Mouse (Mus musculus) bone marrow macrophage, adult 2 months (primary cell): Measurements from ENCODE around the gene Sirt4. TPM values are rescaled to one million over a fixed set of nuclear protein-coding genes. Genes with fewer than 3 reads are reported as not detected.
"Not testable (repeated sequence)": the region's sequence is repeated elsewhere in the genome, so short reads cannot be mapped to it uniquely, and the experiment has no call there.

ENCODE experiments used
- H3K27ac ChIP-seq: 2 replicates; pipeline ENCODE4 v1.5.1; 2012; ENCODE audit warnings: low read depth, low read length; ENCODE audit not compliant: insufficient read depth
- H3K4me1 ChIP-seq: 2 replicates; pipeline ENCODE4 v1.6.1; 2012; ENCODE audit warnings: low read length; ENCODE audit not compliant: control insufficient read depth, insufficient read depth
- H3K4me3 ChIP-seq: 2 replicates; pipeline ENCODE4 v1.5.1; 2012; ENCODE audit warnings: mild to moderate bottlenecking, low read length, moderate library complexity; ENCODE audit not compliant: insufficient read depth
- CTCF ChIP-seq: IDR thresholded peaks from 2 replicates; pipeline ENCODE4 v1.5.1; 2012; ENCODE audit warnings: low read depth, mild to moderate bottlenecking, low read length, moderate library complexity
- POLR2A ChIP-seq: IDR thresholded peaks from 2 replicates; pipeline ENCODE4 v1.6.1; 2012; ENCODE audit warnings: mild to moderate bottlenecking, low read depth, low read length, borderline replicate concordance
- polyA plus RNA-seq: library from polyadenylated mRNA; stranded (reverse); fragments of >200 nt; gene quantifications from 2 replicates; pipeline ENCODE4 v1.2.4, GENCODE M21; 2012; ENCODE audit not compliant: missing spikeins, insufficient read depth, insufficient read length

The Sirt4 gene
- polyA plus RNA-seq, 1 experiment: 15.6 TPM

DNA sequence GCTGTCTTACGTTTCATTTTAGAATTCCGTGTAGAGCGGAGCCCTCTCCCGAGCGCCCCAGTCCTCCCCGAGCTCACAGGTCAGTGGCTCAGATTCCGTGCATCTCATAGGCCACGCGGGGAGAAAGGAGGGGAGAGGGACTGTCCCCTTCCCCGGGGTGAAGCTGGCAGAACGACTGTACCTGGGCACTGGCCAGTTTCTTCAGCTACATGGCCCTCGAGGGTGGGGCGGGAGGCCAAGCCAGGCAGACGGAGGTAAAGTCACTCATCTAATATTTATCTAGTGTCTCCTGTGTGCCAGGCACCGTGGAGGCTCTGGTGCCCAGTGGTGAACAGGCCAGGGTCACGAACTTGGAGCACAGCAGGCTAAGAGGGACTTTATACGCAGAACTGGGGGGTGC is 37.4 kb downstream of the Sirt4 start:
- Histone ChIP-seq H3K27ac (no peak overlapping the region), H3K4me3 (no peak overlapping the region), H3K4me1 (no peaks in the 10 kb centered on the region)
- no peak for TF ChIP-seq CTCF

DNA sequence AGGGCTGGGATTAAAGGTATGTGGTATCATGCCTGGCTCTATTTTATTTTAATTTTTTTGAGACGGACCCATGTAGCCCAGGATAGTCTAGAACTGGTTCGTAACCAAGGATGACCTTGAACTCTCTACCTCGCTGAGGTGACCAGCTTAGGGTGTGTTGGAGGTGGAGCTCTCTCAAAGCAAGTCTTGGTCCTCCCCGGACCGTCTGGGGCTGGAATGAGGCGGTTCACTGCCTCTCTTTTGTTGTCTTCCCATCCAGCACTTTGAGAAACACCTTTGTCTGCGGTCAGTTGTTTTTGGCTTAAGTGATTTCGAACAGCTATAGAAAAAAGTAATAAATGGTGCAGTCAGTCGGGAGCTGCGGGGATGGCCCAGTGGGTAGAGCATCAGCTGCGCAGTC is 40.4 kb downstream of the Sirt4 start:
- TF ChIP-seq CTCF: no peak
- Histone ChIP-seq H3K27ac (no peak overlapping the region), H3K4me1 (no peaks in the 10 kb centered on the region), H3K4me3 (no peak overlapping the region)

GRCm38 (mm10) chr5:115442663-115443062 is 41.9 kb downstream of the Sirt4 start:
- 0 out of 2 replicates have a peak, but pooled peaks have one; percentile 15 for TF ChIP-seq CTCF
- not testable (repeated sequence) for H3K4me3 ChIP-seq, H3K4me1 ChIP-seq, H3K27ac ChIP-seq

DNA sequence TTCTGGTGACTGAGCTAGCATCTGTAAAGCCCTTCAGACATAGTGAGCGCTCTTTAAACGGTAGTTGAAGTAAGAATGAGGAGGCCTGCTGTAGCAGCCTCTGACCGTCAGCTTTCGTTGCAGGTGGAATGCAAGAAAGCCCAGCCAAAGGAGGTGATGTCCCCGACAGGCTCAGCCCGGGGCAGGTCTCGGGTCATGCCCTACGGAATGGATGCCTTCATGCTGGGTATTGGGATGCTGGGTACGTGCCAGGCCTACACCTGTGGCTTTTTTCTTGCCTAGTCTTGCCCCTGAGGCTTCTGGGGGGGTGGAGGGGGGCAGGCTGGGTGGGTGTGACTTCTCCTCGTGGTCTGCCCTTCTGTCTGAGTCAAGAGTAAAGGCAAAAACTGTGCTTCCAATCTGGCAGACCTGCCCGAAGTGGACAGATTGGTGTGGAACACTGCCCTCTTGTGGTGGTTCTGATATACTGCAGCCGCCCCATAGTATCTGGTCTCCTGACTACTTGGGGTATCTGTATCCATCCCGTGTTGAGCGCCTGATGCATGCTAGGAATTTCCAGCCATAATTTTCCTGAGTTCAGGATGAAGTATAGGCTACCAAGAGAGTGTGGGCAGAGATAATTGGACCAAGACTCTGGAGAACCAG is 43.2 kb downstream of the Sirt4 start:
- TF ChIP-seq CTCF (peak; percentile 61), POLR2A (no peak)
- no peak overlapping the region for H3K27ac ChIP-seq
- no peak overlapping the region for H3K4me3 ChIP-seq
- no peaks in the 10 kb centered on the region for H3K4me1 ChIP-seq

DNA sequence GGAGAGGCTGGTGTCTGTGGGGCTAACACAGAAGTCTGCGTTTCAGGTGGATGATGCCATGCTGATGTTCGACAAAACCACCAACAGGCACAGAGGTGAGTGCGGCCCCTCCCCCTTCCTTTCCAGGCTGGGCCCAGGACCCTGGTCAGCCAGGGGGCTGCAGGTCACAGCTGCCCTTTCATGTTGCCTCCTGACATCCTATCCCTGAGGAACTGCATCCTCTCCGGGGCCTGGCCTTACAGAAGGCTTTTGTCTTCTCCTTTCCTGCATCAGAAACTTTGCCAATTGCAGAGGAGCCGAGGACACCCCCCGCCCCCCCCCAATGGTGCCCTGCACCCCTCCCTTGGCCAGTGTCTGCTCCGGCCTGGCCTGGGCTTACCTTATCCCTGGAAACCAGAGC is 45.9 kb downstream of the Sirt4 start:
- Histone ChIP-seq H3K4me3 (no peak overlapping the region), H3K4me1 (no peaks in the 10 kb centered on the region), H3K27ac (no peak overlapping the region)
- TF ChIP-seq CTCF: no peak
- TF ChIP-seq POLR2A: no peak

- Histone ChIP-seq H3K27ac (no peak overlapping the region), H3K4me1 (no peaks in the 10 kb centered on the region), H3K4me3 (no peak overlapping the region)
- no peak for TF ChIP-seq CTCF
- no peak for TF ChIP-seq POLR2A
Measured at GRCm38 (mm10) chr5:115437945-115438315, 46.6 kb downstream of the Sirt4 start.

DNA sequence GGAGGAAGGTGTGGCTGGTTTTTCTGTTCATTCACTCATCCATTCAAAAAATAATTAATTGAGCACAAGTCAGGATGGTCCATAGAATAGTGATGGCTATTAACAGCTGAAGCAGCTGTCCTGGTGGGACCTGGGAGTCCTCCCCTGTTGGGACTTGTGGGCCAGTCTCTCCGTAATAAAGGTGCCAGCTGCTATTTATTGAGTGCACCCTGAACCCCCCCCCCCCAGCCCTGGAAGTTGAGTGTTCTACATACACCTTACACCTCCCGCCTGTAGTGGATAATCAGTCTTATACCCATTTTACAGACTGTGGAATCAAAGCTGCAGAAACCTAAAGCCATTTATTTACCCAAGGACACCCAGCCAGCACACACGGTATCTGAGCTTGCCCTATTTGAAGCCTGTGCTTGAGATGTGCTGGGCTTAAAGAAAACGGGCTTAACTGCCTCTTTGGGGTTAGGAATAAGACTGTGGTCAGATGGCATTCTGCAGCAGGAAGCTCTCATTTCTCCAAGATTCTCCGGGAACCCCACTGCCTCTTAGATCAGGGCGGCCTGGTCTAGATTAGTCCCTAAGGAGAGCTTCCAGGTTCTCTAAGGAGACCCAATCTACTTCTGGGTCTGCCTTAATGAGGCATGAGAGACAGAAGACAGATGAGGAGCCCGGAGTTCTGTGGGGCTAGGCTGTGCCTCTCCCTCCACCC is 47.1 kb downstream of the Sirt4 start:
- no peak for TF ChIP-seq CTCF
- no peak for TF ChIP-seq POLR2A
- no peak overlapping the region for H3K4me3 ChIP-seq
- H3K27ac ChIP-seq: no peak overlapping the region
- no peaks in the 10 kb centered on the region for H3K4me1 ChIP-seq

DNA sequence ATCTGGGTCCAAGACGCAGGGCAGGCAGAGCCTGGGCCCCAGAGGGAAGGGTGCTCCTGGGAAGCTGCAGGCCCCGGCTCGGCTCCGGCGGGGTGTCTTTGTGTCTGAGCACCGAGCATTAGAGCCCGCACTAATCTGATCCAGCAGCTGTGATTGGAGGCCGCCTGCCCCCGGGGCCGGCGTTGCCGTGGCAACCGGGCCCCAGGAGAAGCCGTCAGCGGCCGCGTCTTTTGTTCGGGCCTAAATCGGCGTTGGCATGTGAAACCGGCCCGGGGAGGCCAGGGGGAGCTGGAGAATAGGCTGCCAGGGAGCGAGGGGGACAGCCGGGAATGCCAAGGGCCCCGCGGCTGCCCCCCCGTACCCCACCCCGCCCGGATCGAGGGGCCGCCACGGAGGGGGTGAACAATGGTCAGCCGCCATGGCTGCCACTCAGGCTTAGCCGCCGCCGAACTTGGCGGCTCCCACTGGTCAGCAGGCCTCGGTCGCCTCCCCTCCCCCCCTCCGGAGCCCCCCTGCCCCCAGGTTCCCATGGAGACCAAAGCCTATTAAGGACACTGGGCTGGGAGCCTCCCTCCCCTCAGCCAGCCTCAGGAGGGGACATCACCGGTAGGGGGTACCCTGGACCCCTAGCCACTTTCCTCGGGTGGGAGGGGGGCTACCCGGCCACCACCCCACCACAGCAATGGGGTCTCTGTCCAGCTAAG is 48.0 kb downstream of the Sirt4 start:
- no peak overlapping the region for H3K27ac ChIP-seq
- H3K4me3 ChIP-seq: no peak overlapping the region
- H3K4me1 ChIP-seq: no peaks in the 10 kb centered on the region
- no peak for TF ChIP-seq POLR2A
- no peak for TF ChIP-seq CTCF

- TF ChIP-seq POLR2A (no peak), CTCF (no peak)
- Histone ChIP-seq H3K4me3 (no peak overlapping the region), H3K4me1 (no peaks in the 10 kb centered on the region), H3K27ac (no peak overlapping the region)
Measured at GRCm38 (mm10) chr5:115435755-115436379, 48.7 kb downstream of the Sirt4 start.

DNA sequence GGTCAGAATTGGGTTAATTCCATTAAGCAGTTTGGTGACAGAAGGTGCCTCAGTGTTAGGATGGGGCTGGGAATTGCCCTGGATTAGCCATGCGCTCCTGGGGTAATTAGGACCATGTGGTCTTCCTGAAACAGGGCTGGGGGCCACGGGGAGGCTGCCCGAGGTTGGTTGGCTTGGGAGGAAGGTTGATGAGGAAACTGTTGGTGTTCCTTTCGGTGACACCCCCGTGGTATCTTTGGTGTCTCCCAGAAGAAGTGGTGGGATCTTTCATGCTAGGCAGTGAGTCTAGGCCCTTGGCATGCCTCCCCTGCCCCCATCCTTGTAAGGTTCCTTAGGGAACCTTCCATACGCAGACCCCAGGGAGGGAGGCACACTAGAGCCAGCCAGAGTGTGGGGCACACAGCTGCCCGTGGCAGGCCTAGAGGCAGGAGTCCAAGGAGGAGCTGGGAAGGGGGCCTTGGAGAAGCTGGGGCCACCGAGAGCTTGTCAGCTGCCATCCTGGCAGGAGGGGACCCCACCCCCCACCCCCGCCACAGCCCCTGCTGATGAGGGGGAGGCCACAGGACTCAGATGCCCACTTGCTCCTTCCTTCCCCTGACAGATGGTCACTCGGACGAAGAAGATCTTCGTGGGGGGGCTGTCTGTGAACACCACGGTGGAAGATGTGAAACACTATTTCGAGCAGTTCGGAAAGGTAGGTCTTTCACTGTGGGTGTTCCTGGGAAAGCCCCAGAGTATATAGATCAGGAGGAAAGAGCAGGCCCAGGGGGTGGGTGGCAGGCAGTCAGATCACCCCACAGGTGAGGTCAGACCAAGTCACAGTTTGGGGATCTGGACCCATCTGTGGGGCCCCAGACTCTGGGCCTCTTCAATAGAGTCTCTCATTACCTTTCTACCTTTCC is 49.4 kb downstream of the Sirt4 start:
- TF ChIP-seq POLR2A: no peak
- TF ChIP-seq CTCF: no peak
- H3K4me1 ChIP-seq: no peaks in the 10 kb centered on the region
- H3K27ac ChIP-seq: no peak overlapping the region
- H3K4me3 ChIP-seq: no peak overlapping the region
